Mouse (Mus musculus) embryonic facial prominence, embryonic 11.5 days (tissue): ENCODE results near the gene Hspb11. TPM values are rescaled to one million over a fixed set of nuclear protein-coding genes. Genes with fewer than 3 reads are reported as not detected.

ENCODE experiments used
- ATAC-seq: fragments of 200-750 bp; cut with Nextera tagmentation; replicated peaks from 2 replicates; pipeline ENCODE4 v1.8.0; 2017; ENCODE audit warnings: low read depth; ENCODE audit not compliant: insufficient number of reproducible peaks, low FRiP score, low TSS enrichment
- DNase-seq: peaks from one replicate; pipeline ENCODE4 v3.0.0-alpha.2; 2015; ENCODE audit warnings: low spot score
- H3K27ac ChIP-seq: fragments of 300-500 bp; sonication (generic); replicated peaks from 2 replicates; pipeline ENCODE4 v1.5.1; 2014; ENCODE audit warnings: mild to moderate bottlenecking, low read depth, low read length, control low read depth
- H3K27me3 ChIP-seq: fragments of 300-500 bp; sonication (generic); 2 replicates; pipeline ENCODE4 v1.6.1; 2014; ENCODE audit warnings: mild to moderate bottlenecking, low read length, moderate library complexity, mixed read lengths; ENCODE audit not compliant: control insufficient read depth, insufficient read depth
- H3K36me3 ChIP-seq: fragments of 300-500 bp; sonication (generic); replicated peaks from 2 replicates; pipeline ENCODE4 v1.6.1; 2014; ENCODE audit warnings: low read depth, mild to moderate bottlenecking, low read length, moderate library complexity, mixed read lengths; ENCODE audit not compliant: control insufficient read depth, insufficient read depth
- H3K4me1 ChIP-seq: fragments of 300-500 bp; sonication (generic); 2 replicates; pipeline ENCODE4 v1.6.1; 2014; ENCODE audit warnings: low read length, mixed read lengths; ENCODE audit not compliant: control insufficient read depth, insufficient read depth
- H3K4me2 ChIP-seq: fragments of 300-500 bp; sonication (generic); 2 replicates; pipeline ENCODE4 v1.6.1; 2014; ENCODE audit warnings: low read depth, mild to moderate bottlenecking, control low read depth, low read length, moderate library complexity
- H3K4me3 ChIP-seq: fragments of 300-500 bp; sonication (generic); 2 replicates; pipeline ENCODE4 v1.5.1; 2014; ENCODE audit warnings: low read depth, low read length, control low read depth
- H3K9ac ChIP-seq: fragments of 300-500 bp; sonication (generic); replicated peaks from 2 replicates; pipeline ENCODE4 v1.6.1; 2014; ENCODE audit warnings: mild to moderate bottlenecking, control low read depth, low read length
- H3K9me3 ChIP-seq: fragments of 300-500 bp; sonication (generic); replicated peaks from 2 replicates; pipeline ENCODE4 v1.6.1; 2016; ENCODE audit warnings: mild to moderate bottlenecking, low read length, inconsistent platforms, mixed read lengths; ENCODE audit not compliant: control insufficient read depth
- WGBS: fragments of 180-500 bp; shearing (Covaris S2); extraction: QIAGEN DNeasy Blood & Tissue Kit; methylation state at CpG from one replicate; pipeline ENCODE4 v1.1.7; 2014; 5-methylcytosine and 5-hydroxymethylcytosine counted together
- polyA plus RNA-seq: library from polyadenylated mRNA; unstranded; fragments of >200 nt; fragmentation: Nextera tagmentation; extraction: Ambion mirVana; gene quantifications from 2 replicates; pipeline ENCODE4 v1.2.1, GENCODE M21; 2014

Gene Hspb11
- 27.5 and 37.7 TPM in 2 replicates for polyA plus RNA-seq

GRCm38 (mm10) chr4:107253125-107254091 lies at the start of gene Hspb11, which contains the start of gene Lrrc42:
TSS of gene Hspb11 (plus strand) at chr4:107253593.
TSS of gene Lrrc42 (minus strand) at chr4:107253532.
- Histone ChIP-seq H3K4me3 (peak within 1 kb of the TSS; percentile 84), H3K27ac (peak within 1 kb of the TSS; percentile 41; the same call in 1 of the 2 replicates), H3K27me3 (no peaks in the 10 kb centered on the region), H3K36me3 (no peaks in the 10 kb centered on the region), H3K9ac (peak within 1 kb of the TSS; percentile 80), H3K9me3 (no peaks in the 10 kb centered on the region), H3K4me1 (no peaks in the 10 kb centered on the region), H3K4me2 (peak within 1 kb of the TSS; percentile 67)
- peak; percentile 96 for DNase-seq
- peak; percentile 92 for ATAC-seq
- WGBS = under 1% methylated on average over 93 of the region's 101 CpGs

GRCm38 (mm10) chr4:107207016-107207415 lies 46.4 kb upstream of the Hspb11 start:
- Histone ChIP-seq H3K4me2 (no peak overlapping the region), H3K4me1 (no peaks in the 10 kb centered on the region), H3K27me3 (no peaks in the 10 kb centered on the region), H3K36me3 (no peaks in the 10 kb centered on the region; the same call in 1 of the 2 replicates), H3K9ac (no peak overlapping the region), H3K4me3 (no peak overlapping the region), H3K27ac (no peak overlapping the region), H3K9me3 (no peaks in the 10 kb centered on the region)
- 93% methylated on average over 2 of the region's 2 CpGs for WGBS
- no peak for ATAC-seq
- DNase-seq = no peak

GRCm38 (mm10) chr4:107208880-107209279 lies 44.5 kb upstream of the Hspb11 start, which contains the start of gene Ldlrad1:
TSS of gene Ldlrad1 (plus strand) at chr4:107209180.
- no peaks in the 10 kb centered on the region for H3K9me3 ChIP-seq
- no peaks in the 10 kb centered on the region for H3K36me3 ChIP-seq
- no peak within 1 kb of the TSS for H3K27ac ChIP-seq
- no peaks in the 10 kb centered on the region for H3K4me1 ChIP-seq
- H3K9ac ChIP-seq = no peak within 1 kb of the TSS
- H3K27me3 ChIP-seq = no peaks in the 10 kb centered on the region
- H3K4me3 ChIP-seq = no peak within 1 kb of the TSS
- H3K4me2 ChIP-seq = no peak within 1 kb of the TSS
- ATAC-seq = no peak
- no peak for DNase-seq
- WGBS = 84% methylated on average over 3 of the region's 3 CpGs

GRCm38 (mm10) chr4:107210483-107211097 lies 42.8 kb upstream of the Hspb11 start:
- Histone ChIP-seq H3K27ac (no peak overlapping the region), H3K9me3 (no peaks in the 10 kb centered on the region), H3K4me1 (no peaks in the 10 kb centered on the region), H3K4me3 (no peak overlapping the region), H3K9ac (no peak overlapping the region), H3K27me3 (no peaks in the 10 kb centered on the region), H3K4me2 (no peak overlapping the region), H3K36me3 (no peaks in the 10 kb centered on the region)
- no peak for DNase-seq
- no peak for ATAC-seq
- WGBS = 87% methylated on average over 5 of the region's 5 CpGs

GRCm38 (mm10) chr4:107211465-107211864 lies 41.9 kb upstream of the Hspb11 start:
- Histone ChIP-seq H3K9me3 (no peaks in the 10 kb centered on the region), H3K36me3 (no peaks in the 10 kb centered on the region), H3K4me2 (no peak overlapping the region), H3K27ac (no peak overlapping the region), H3K4me3 (no peak overlapping the region), H3K27me3 (no peaks in the 10 kb centered on the region), H3K9ac (no peak overlapping the region), H3K4me1 (no peaks in the 10 kb centered on the region)
- ATAC-seq (no peak), DNase-seq (no peak)
- 84% methylated on average over 4 of the region's 4 CpGs for WGBS

GRCm38 (mm10) chr4:107211936-107212335 lies 41.5 kb upstream of the Hspb11 start:
- 76% methylated on average over 5 of the region's 5 CpGs for WGBS
- no peak overlapping the region for H3K9ac ChIP-seq
- H3K4me2 ChIP-seq = no peak overlapping the region
- ATAC-seq (no peak), DNase-seq (no peak)
- no peaks in the 10 kb centered on the region for H3K36me3 ChIP-seq
- no peaks in the 10 kb centered on the region for H3K9me3 ChIP-seq
- H3K27ac ChIP-seq = no peak overlapping the region
- no peaks in the 10 kb centered on the region for H3K4me1 ChIP-seq
- H3K27me3 ChIP-seq = no peaks in the 10 kb centered on the region
- no peak overlapping the region for H3K4me3 ChIP-seq

DNA sequence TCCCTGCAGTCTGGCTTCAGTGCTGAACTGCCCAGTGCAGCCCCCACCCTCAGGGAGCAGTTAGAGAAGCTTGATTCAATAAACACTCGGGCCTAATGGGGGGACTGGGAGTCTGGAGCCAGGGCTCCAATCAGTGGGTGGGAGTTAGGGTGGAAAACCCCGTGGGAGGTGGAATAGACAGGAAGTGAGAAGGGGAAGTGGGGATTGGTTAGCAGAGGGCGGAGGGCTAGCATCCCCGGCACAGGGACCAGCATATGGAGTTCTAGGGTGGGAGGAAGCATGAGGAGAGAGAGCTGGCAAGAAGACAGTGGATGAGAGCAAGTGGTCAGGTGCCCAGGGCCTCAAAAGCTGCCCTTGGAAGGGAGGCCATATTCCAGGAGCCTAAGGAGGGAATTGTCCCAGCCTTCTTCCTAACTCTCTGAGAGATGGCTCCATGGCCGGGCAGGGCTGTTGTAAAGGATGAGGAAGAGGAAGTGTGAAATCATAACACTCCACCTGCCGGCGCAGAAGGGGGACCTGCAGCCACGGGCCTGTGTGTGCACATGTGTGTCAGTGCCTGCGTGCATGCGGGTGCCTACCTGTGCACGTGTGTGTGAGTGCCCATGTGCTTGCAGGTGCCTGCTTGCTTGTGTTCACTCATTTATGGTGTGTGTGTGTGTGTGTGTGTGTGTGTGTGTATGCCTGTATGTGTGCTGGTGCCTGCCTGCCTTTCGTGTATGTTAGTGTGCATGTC lies 39.9 kb upstream of the Hspb11 start:
- no peak overlapping the region for H3K9ac ChIP-seq
- no peaks in the 10 kb centered on the region for H3K36me3 ChIP-seq
- 77% methylated on average over 12 of the region's 12 CpGs for WGBS
- ATAC-seq (no peak), DNase-seq (no peak)
- no peaks in the 10 kb centered on the region for H3K9me3 ChIP-seq
- H3K4me2 ChIP-seq = no peak overlapping the region
- no peak overlapping the region for H3K4me3 ChIP-seq
- H3K27me3 ChIP-seq = no peaks in the 10 kb centered on the region
- H3K4me1 ChIP-seq = no peaks in the 10 kb centered on the region
- no peak overlapping the region for H3K27ac ChIP-seq
